Mouse (Mus musculus) forebrain, embryonic 12.5 days (tissue): Measurements from ENCODE around the gene Trio. TPM values are rescaled to one million over a fixed set of nuclear protein-coding genes. Genes with fewer than 3 reads are reported as not detected.

Experiments
- ATAC-seq: fragments of 200-750 bp; cut with Nextera tagmentation; 2 replicates; pipeline ENCODE4 v1.8.0; 2017; ENCODE audit warnings: moderate TSS enrichment; ENCODE audit not compliant: low FRiP score
- H3K27ac ChIP-seq: fragments of 300-500 bp; sonication (generic); 2 replicates; pipeline ENCODE4 v1.5.1; 2016; ENCODE audit warnings: mild to moderate bottlenecking
- H3K27me3 ChIP-seq: fragments of 300-500 bp; sonication (generic); 2 replicates; pipeline ENCODE4 v1.6.1; 2016; ENCODE audit warnings: mild to moderate bottlenecking
- H3K36me3 ChIP-seq: fragments of 300-500 bp; sonication (generic); replicated peaks from 2 replicates; pipeline ENCODE4 v1.6.1; 2016; ENCODE audit warnings: mild to moderate bottlenecking
- H3K4me1 ChIP-seq: fragments of 300-500 bp; sonication (generic); 2 replicates; pipeline ENCODE4 v1.6.1; 2016
- H3K4me2 ChIP-seq: fragments of 300-500 bp; sonication (generic); 2 replicates; pipeline ENCODE4 v1.6.1; 2016; ENCODE audit warnings: mild to moderate bottlenecking, moderate library complexity
- H3K4me3 ChIP-seq: fragments of 300-500 bp; sonication (generic); replicated peaks from 2 replicates; pipeline ENCODE4 v1.5.1; 2016; ENCODE audit warnings: mild to moderate bottlenecking
- H3K9ac ChIP-seq: fragments of 300-500 bp; sonication (generic); 2 replicates; pipeline ENCODE4 v1.6.1; 2016; ENCODE audit warnings: mild to moderate bottlenecking
- H3K9me3 ChIP-seq: fragments of 300-500 bp; sonication (generic); 2 replicates; pipeline ENCODE4 v1.6.1; 2016
- WGBS: fragments of 180-500 bp; shearing (Covaris S2); methylation state at CpG from one replicate; pipeline ENCODE4 v1.1.7; 2016; 5-methylcytosine and 5-hydroxymethylcytosine counted together
- polyA plus RNA-seq: library from polyadenylated mRNA; unstranded; fragments of >200 nt; fragmentation: Nextera tagmentation; extraction: Ambion mirVana; gene quantifications from 2 replicates; pipeline ENCODE4 v1.2.1, GENCODE M21; 2016

Trio gene
- polyA plus RNA-seq, 1 experiment from 2014 or later, result 46.1 TPM

GRCm38 (mm10) chr15:27790699-27791098 lies 234.9 kb downstream of the Trio start:
- no peak overlapping the region for H3K4me3 ChIP-seq
- no peaks in the 10 kb centered on the region for H3K9me3 ChIP-seq

GRCm38 (mm10) chr15:27789325-27789724 lies 236.3 kb downstream of the Trio start:
- Histone ChIP-seq H3K9ac (no peak overlapping the region), H3K9me3 (no peaks in the 10 kb centered on the region), H3K27me3 (no peaks in the 10 kb centered on the region), H3K36me3 (no peaks in the 10 kb centered on the region), H3K4me3 (no peak overlapping the region), H3K4me2 (no peak overlapping the region), H3K27ac (peak overlapping the region; percentile 86), H3K4me1 (peaks cover 83% of the 10 kb centered on the region)
- WGBS, result 62% methylated on average over 3 of the region's 3 CpGs
- no peak for ATAC-seq

More at GRCm38 (mm10) chr15:27790699-27791098, 234.9 kb downstream of the Trio start:
- Histone ChIP-seq H3K36me3 (no peaks in the 10 kb centered on the region), H3K27me3 (no peaks in the 10 kb centered on the region), H3K27ac (no peak overlapping the region), H3K9ac (no peak overlapping the region), H3K4me2 (no peak overlapping the region), H3K4me1 (peaks cover 71% of the 10 kb centered on the region)
- WGBS, result 87% methylated on average over 6 of the region's 6 CpGs
- no peak for ATAC-seq

GRCm38 (mm10) chr15:27788122-27788759 lies 237.4 kb downstream of the Trio start:
- peak overlapping the region; percentile 86 for H3K27ac ChIP-seq
- H3K27me3 ChIP-seq, result no peaks in the 10 kb centered on the region
- WGBS, result 25% methylated on average over 17 of the region's 17 CpGs
- H3K9ac ChIP-seq, result peak overlapping the region; percentile 61
- peaks cover 83% of the 10 kb centered on the region for H3K4me1 ChIP-seq
- peak overlapping the region; percentile 44 for H3K4me2 ChIP-seq
- peak; percentile 28 for ATAC-seq
- peak overlapping the region; percentile 26 for H3K4me3 ChIP-seq
- no peaks in the 10 kb centered on the region for H3K9me3 ChIP-seq
- H3K36me3 ChIP-seq, result no peaks in the 10 kb centered on the region

- peak overlapping the region; percentile 33; the same call in 1 of the 2 replicates for H3K9ac ChIP-seq
- no peaks in the 10 kb centered on the region for H3K9me3 ChIP-seq
- H3K4me3 ChIP-seq, result peak overlapping the region; percentile 26
- no peak for ATAC-seq
- peaks cover 83% of the 10 kb centered on the region for H3K4me1 ChIP-seq
- H3K4me2 ChIP-seq, result peak overlapping the region; percentile 44
- WGBS, result 74% methylated on average over 4 of the region's 4 CpGs
- H3K36me3 ChIP-seq, result no peaks in the 10 kb centered on the region
- H3K27me3 ChIP-seq, result no peaks in the 10 kb centered on the region
- H3K27ac ChIP-seq, result peak overlapping the region; percentile 86
Observed at GRCm38 (mm10) chr15:27787151-27787550, 238.5 kb downstream of the Trio start.

- peak overlapping the region; percentile 86; the same call in 1 of the 2 replicates for H3K27ac ChIP-seq
- H3K27me3 ChIP-seq, result no peaks in the 10 kb centered on the region
- H3K9me3 ChIP-seq, result no peaks in the 10 kb centered on the region
- peak overlapping the region; percentile 44; the same call in 1 of the 2 replicates for H3K4me2 ChIP-seq
- H3K4me3 ChIP-seq, result no peak overlapping the region
- no peaks in the 10 kb centered on the region for H3K36me3 ChIP-seq
- H3K4me1 ChIP-seq, result peaks cover 87% of the 10 kb centered on the region
- WGBS, result 57% methylated on average over 11 of the region's 11 CpGs
- no peak for ATAC-seq
- H3K9ac ChIP-seq, result peak overlapping the region; percentile 33; the same call in 1 of the 2 replicates
Observed at GRCm38 (mm10) chr15:27786418-27786817, 239.2 kb downstream of the Trio start.

- no peaks in the 10 kb centered on the region for H3K27me3 ChIP-seq
- WGBS, result 72% methylated on average over 12 of the region's 12 CpGs
- H3K36me3 ChIP-seq, result no peaks in the 10 kb centered on the region
- H3K4me1 ChIP-seq, result peaks cover 97% of the 10 kb centered on the region
- peak overlapping the region; percentile 36; the same call in 1 of the 2 replicates for H3K4me2 ChIP-seq
- no peaks in the 10 kb centered on the region for H3K9me3 ChIP-seq
- no peak overlapping the region for H3K4me3 ChIP-seq
- H3K9ac ChIP-seq, result no peak overlapping the region
- H3K27ac ChIP-seq, result peak overlapping the region; percentile 91
- ATAC-seq, result no peak
Observed at GRCm38 (mm10) chr15:27785280-27786001, 240.2 kb downstream of the Trio start.

- ATAC-seq, result no peak
- Histone ChIP-seq H3K4me2 (peak overlapping the region; percentile 36), H3K4me1 (peaks cover 97% of the 10 kb centered on the region), H3K9me3 (no peaks in the 10 kb centered on the region), H3K27ac (peak overlapping the region; percentile 91), H3K9ac (no peak overlapping the region; the same call in 1 of the 2 replicates), H3K36me3 (no peaks in the 10 kb centered on the region), H3K4me3 (no peak overlapping the region), H3K27me3 (no peaks in the 10 kb centered on the region)
- WGBS, result 24% methylated on average over 10 of the region's 10 CpGs
Observed at GRCm38 (mm10) chr15:27784126-27784563, 241.5 kb downstream of the Trio start.

GRCm38 (mm10) chr15:27783541-27784125 lies 242.0 kb downstream of the Trio start:
- H3K9ac ChIP-seq, result peak overlapping the region; percentile 13
- H3K36me3 ChIP-seq, result no peaks in the 10 kb centered on the region
- peak overlapping the region; percentile 36 for H3K4me2 ChIP-seq
- no peaks in the 10 kb centered on the region for H3K27me3 ChIP-seq
- no peak overlapping the region for H3K4me3 ChIP-seq
- H3K27ac ChIP-seq, result peak overlapping the region; percentile 91
- ATAC-seq, result peak; percentile 62
- no peaks in the 10 kb centered on the region for H3K9me3 ChIP-seq
- H3K4me1 ChIP-seq, result peaks cover 97% of the 10 kb centered on the region
- WGBS, result 18% methylated on average over 12 of the region's 12 CpGs

GRCm38 (mm10) chr15:27783092-27783491 lies 242.6 kb downstream of the Trio start:
- no peaks in the 10 kb centered on the region for H3K9me3 ChIP-seq
- H3K4me2 ChIP-seq, result peak overlapping the region; percentile 36
- H3K36me3 ChIP-seq, result no peaks in the 10 kb centered on the region
- no peak overlapping the region for H3K9ac ChIP-seq
- peaks cover 97% of the 10 kb centered on the region for H3K4me1 ChIP-seq
- no peak for ATAC-seq
- H3K27me3 ChIP-seq, result no peaks in the 10 kb centered on the region
- peak overlapping the region; percentile 91 for H3K27ac ChIP-seq
- WGBS, result 12% methylated on average over 8 of the region's 8 CpGs
- H3K4me3 ChIP-seq, result no peak overlapping the region

- 46% methylated on average over 15 of the region's 15 CpGs for whole genome bisulfite sequencing
- ATAC-seq, result no peak
- no peak overlapping the region for H3K9ac ChIP-seq
- no peaks in the 10 kb centered on the region for H3K27me3 ChIP-seq
- no peak overlapping the region for H3K4me2 ChIP-seq
- H3K36me3 ChIP-seq, result no peaks in the 10 kb centered on the region
- peak overlapping the region; percentile 91 for H3K27ac ChIP-seq
- peaks cover 97% of the 10 kb centered on the region for H3K4me1 ChIP-seq
- no peaks in the 10 kb centered on the region for H3K9me3 ChIP-seq
- no peak overlapping the region for H3K4me3 ChIP-seq
Observed at GRCm38 (mm10) chr15:27782383-27783036, 243.1 kb downstream of the Trio start.

- Histone ChIP-seq H3K9me3 (no peaks in the 10 kb centered on the region), H3K36me3 (no peaks in the 10 kb centered on the region), H3K27ac (peak overlapping the region; percentile 80), H3K4me1 (peaks cover 88% of the 10 kb centered on the region), H3K27me3 (no peaks in the 10 kb centered on the region), H3K4me3 (no peak overlapping the region), H3K9ac (0 out of 2 replicates have a peak overlapping the region, but pooled peaks have one; percentile 17), H3K4me2 (0 out of 2 replicates have a peak overlapping the region, but pooled peaks have one; percentile 19)
- peak; percentile 36 for ATAC-seq
- 13% methylated on average over 10 of the region's 10 CpGs for WGBS
Observed at GRCm38 (mm10) chr15:27779827-27780226, 245.8 kb downstream of the Trio start.

GRCm38 (mm10) chr15:27779398-27779797 lies 246.2 kb downstream of the Trio start:
- no peak overlapping the region for H3K9ac ChIP-seq
- H3K4me2 ChIP-seq, result no peak overlapping the region
- no peaks in the 10 kb centered on the region for H3K27me3 ChIP-seq
- WGBS, result 43% methylated on average over 11 of the region's 11 CpGs
- ATAC-seq, result no peak
- no peaks in the 10 kb centered on the region for H3K36me3 ChIP-seq
- peak overlapping the region; percentile 80 for H3K27ac ChIP-seq
- H3K4me3 ChIP-seq, result no peak overlapping the region
- H3K4me1 ChIP-seq, result peaks cover 84% of the 10 kb centered on the region
- H3K9me3 ChIP-seq, result no peaks in the 10 kb centered on the region
